Mouse (Mus musculus) mouse embryonic stem cell (cell line): ENCODE measurements around the gene Fntb.

Experiments used
- in situ Hi-C, 2 experiments: fragments of 300-500 bp; cut with MboI; formaldehyde crosslinking; loops; 1 replicate in 1 of 2; 3 replicates in 1 of 2; pipeline ENCODE4 v1.14.3; 2019 to 2020; ENCODE audit warnings: low sequenced_read_pairs in 2 of 2, low pct_unique_long_range_greater_than_20kb in 1 of 2, mixed read lengths in 1 of 2; ENCODE audit not compliant: unreplicated experiment in 1 of 2

The Fntb gene

GRCm38 (mm10) chr12:76930177-76930576, 164.8 kb downstream of the Fntb start:
- in situ Hi-C loops = no loop called here

GRCm38 (mm10) chr12:76931739-76932687, 166.6 kb downstream of the Fntb start:
- in situ Hi-C loops = no loop called here

- in situ Hi-C loops = no loop called here
Observed at GRCm38 (mm10) chr12:76932688-76933060, 167.3 kb downstream of the Fntb start.

GRCm38 (mm10) chr12:76934438-76934837, 169.0 kb downstream of the Fntb start:
- in situ Hi-C loops = no loop called here

GRCm38 (mm10) chr12:76936211-76936610, 170.8 kb downstream of the Fntb start:
- in situ Hi-C loops = no loop called here

- in situ Hi-C loops = no loop called here
Observed at GRCm38 (mm10) chr12:76938013-76938412, 172.6 kb downstream of the Fntb start.

- in situ Hi-C loops = no loop called here
Observed at GRCm38 (mm10) chr12:76941524-76941923, 176.1 kb downstream of the Fntb start.

- in situ Hi-C loops = no loop called here
Observed at GRCm38 (mm10) chr12:76942476-76942875, 177.1 kb downstream of the Fntb start.

- in situ Hi-C loops = no loop called here
Observed at GRCm38 (mm10) chr12:76943046-76943445, 177.7 kb downstream of the Fntb start.

- in situ Hi-C loops = no loop called here
Observed at GRCm38 (mm10) chr12:76943466-76943865, 178.1 kb downstream of the Fntb start.

GRCm38 (mm10) chr12:76947487-76947886, 182.1 kb downstream of the Fntb start:
- in situ Hi-C loops = no loop called here

- in situ Hi-C loops = no loop called here
Observed at GRCm38 (mm10) chr12:76948185-76948584, 182.8 kb downstream of the Fntb start.

GRCm38 (mm10) chr12:76948781-76949180, 183.4 kb downstream of the Fntb start:
- in situ Hi-C loops = no loop called here

GRCm38 (mm10) chr12:76950330-76950729, 184.9 kb downstream of the Fntb start:
- in situ Hi-C loops = no loop called here

- in situ Hi-C loops = no loop called here
Observed at GRCm38 (mm10) chr12:76953750-76954363, 188.5 kb downstream of the Fntb start.

GRCm38 (mm10) chr12:76954698-76955423, 189.5 kb downstream of the Fntb start:
- in situ Hi-C loops = no loop called here

GRCm38 (mm10) chr12:76957688-76958087, 192.3 kb downstream of the Fntb start:
- in situ Hi-C loops = no loop called here

- in situ Hi-C loops = no loop called here
Observed at GRCm38 (mm10) chr12:76961052-76961931, 195.9 kb downstream of the Fntb start.
